Mouse (Mus musculus) liver, postnatal 0 days (tissue): ENCODE results near the gene Mmd2.
A peak's percentile ranks its signal among the peaks of the same experiment; 100 is the strongest.

Source experiments
- CTCF ChIP-seq: sonication (generic); IDR thresholded peaks from 2 replicates; pipeline ENCODE4 v1.5.1; 2016; ENCODE audit warnings: antibody characterized with exemption, low read depth
- EP300 ChIP-seq: IDR thresholded peaks from 2 replicates; pipeline ENCODE4 v1.6.1; 2016; ENCODE audit warnings: antibody characterized with exemption, low read depth, mild to moderate bottlenecking

DNA sequence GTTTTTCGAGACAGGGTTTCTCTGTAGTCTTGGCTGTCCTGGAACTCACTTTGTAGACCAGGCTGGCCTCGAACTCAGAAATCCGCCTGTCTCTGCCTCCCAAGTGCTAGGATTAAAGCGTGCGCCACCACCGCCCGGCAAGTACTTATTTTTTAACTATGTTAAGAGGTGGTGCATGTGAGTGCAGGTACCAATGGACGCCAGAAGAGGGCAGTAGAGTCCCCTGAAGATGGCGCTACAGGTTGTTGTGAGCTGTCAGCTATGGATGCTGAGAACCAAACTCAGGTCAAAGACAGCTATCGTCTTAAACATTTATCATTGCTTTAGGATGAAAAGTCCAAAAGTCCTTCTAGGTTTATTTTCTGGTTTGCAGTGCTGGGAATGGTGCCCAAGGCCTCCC, 30.4 kb downstream of the Mmd2 start:
- TF ChIP-seq CTCF (0 out of 2 replicates have a peak, but pooled peaks have one; percentile 14), EP300 (no peak)
